Mouse (Mus musculus) bone marrow, adult 2 months (tissue): Measurements from ENCODE around the gene D030056L22Rik.

ENCODE experiments used
- CTCF ChIP-seq: fragments of 200-500 bp; IDR thresholded peaks from 2 replicates; pipeline ENCODE4 v1.5.1; 2011; ENCODE audit warnings: low read length, control low read depth; ENCODE audit not compliant: control insufficient read depth, insufficient read depth
- POLR2A ChIP-seq: fragments of 200-500 bp; IDR thresholded peaks from 2 replicates; pipeline ENCODE4 v1.6.1; 2011; ENCODE audit warnings: low read depth, mild to moderate bottlenecking, control low read depth, low read length, borderline replicate concordance; ENCODE audit not compliant: control insufficient read depth

DNA sequence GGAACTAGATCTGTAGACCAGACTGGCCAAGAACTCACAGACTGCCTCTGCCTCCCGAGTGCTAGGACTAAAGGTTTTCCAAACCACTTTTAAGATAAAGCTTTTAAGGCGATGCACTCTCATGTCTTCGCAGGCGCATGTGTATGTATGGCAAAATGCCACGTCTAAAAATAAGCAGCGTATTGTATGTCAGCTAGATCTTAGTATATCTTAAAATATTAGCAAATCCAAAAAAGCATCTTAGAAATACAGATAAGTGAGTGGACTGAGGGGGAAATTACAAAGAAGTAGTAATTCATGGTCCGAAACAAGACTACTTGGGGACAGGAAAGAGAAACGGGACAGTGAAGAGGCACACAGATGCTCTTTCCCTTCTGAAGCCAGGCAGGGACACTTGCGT lies 1.4 kb upstream of the D030056L22Rik start:
- TF ChIP-seq POLR2A (no peak), CTCF (no peak)
